Mouse (Mus musculus): Measurements from ENCODE around the gene Hpse2. TPM values are rescaled to one million over a fixed set of nuclear protein-coding genes. Genes with fewer than 3 reads are reported as not detected.
A peak's percentile ranks its signal among the peaks of the same experiment; 100 is the strongest.

Gene Hpse2
- polyA plus RNA-seq, 1 experiment from 2014 or later: 2.0 TPM

- Histone ChIP-seq H3K9ac (ENCODE audit: low read length) (no peak overlapping the region), H3K9me3 (ENCODE audit: control insufficient read depth, low read length) (no peaks in the 10 kb centered on the region), H3K4me3 (ENCODE audit: low read depth, low read length) (no peak overlapping the region), H3K36me3 (ENCODE audit: control insufficient read depth, insufficient read depth, low read length) (no peaks in the 10 kb centered on the region), H3K27me3 (ENCODE audit: control insufficient read depth, insufficient read depth, low read length) (no peaks in the 10 kb centered on the region), H3K27ac (ENCODE audit: low read depth, low read length) (no peak overlapping the region), H3K4me1 (ENCODE audit: control insufficient read depth, insufficient read depth, low read length) (no peaks in the 10 kb centered on the region), H3K4me2 (ENCODE audit: low read depth) (no peak overlapping the region)
- ATAC-seq (ENCODE audit: insufficient read depth, low FRiP score, low TSS enrichment) (no peak), DNase-seq (ENCODE audit: low spot score) (no peak)
- WGBS: 93% methylated on average over 4 of the region's 4 CpGs
Observed at GRCm38 (mm10) chr19:42909719-42910118, 478.4 kb downstream of the Hpse2 start.

- Histone ChIP-seq H3K4me3 (ENCODE audit: low read depth, low read length) (no peak overlapping the region), H3K9me3 (ENCODE audit: control insufficient read depth, low read length) (no peaks in the 10 kb centered on the region), H3K9ac (ENCODE audit: low read length) (no peak overlapping the region), H3K27ac (ENCODE audit: low read depth, low read length) (no peak overlapping the region), H3K36me3 (ENCODE audit: control insufficient read depth, insufficient read depth, low read length) (no peaks in the 10 kb centered on the region), H3K27me3 (ENCODE audit: control insufficient read depth, insufficient read depth, low read length) (no peaks in the 10 kb centered on the region), H3K4me1 (ENCODE audit: control insufficient read depth, insufficient read depth, low read length) (peaks cover 4% of the 10 kb centered on the region; the same call in 1 of the 2 replicates), H3K4me2 (ENCODE audit: low read depth) (no peak overlapping the region)
- DNase-seq (ENCODE audit: low spot score) (no peak), ATAC-seq (ENCODE audit: insufficient read depth, low FRiP score, low TSS enrichment) (no peak)
- WGBS: 86% methylated on average over 6 of the region's 6 CpGs
Observed at GRCm38 (mm10) chr19:42908553-42908952, 479.6 kb downstream of the Hpse2 start.

- WGBS: 64% methylated on average over 5 of the region's 5 CpGs
- H3K27me3 ChIP-seq (ENCODE audit: control insufficient read depth, insufficient read depth, low read length): no peaks in the 10 kb centered on the region
- no peak overlapping the region for H3K9ac ChIP-seq (ENCODE audit: low read length)
- H3K27ac ChIP-seq (ENCODE audit: low read depth, low read length): no peak overlapping the region
- H3K4me3 ChIP-seq (ENCODE audit: low read depth, low read length): no peak overlapping the region
- no peak for ATAC-seq (ENCODE audit: insufficient read depth, low FRiP score, low TSS enrichment)
- peaks cover 9% of the 10 kb centered on the region; the same call in 1 of the 2 replicates for H3K4me1 ChIP-seq (ENCODE audit: control insufficient read depth, insufficient read depth, low read length)
- H3K9me3 ChIP-seq (ENCODE audit: control insufficient read depth, low read length): no peaks in the 10 kb centered on the region
- no peak overlapping the region for H3K4me2 ChIP-seq (ENCODE audit: low read depth)
- H3K36me3 ChIP-seq (ENCODE audit: control insufficient read depth, insufficient read depth, low read length): no peaks in the 10 kb centered on the region
- DNase-seq (ENCODE audit: low spot score): no peak
Observed at GRCm38 (mm10) chr19:42906328-42906727, 481.8 kb downstream of the Hpse2 start.

- Histone ChIP-seq H3K27ac (ENCODE audit: low read depth, low read length) (no peak overlapping the region), H3K4me3 (ENCODE audit: low read depth, low read length) (no peak overlapping the region), H3K9ac (ENCODE audit: low read length) (no peak overlapping the region), H3K27me3 (ENCODE audit: control insufficient read depth, insufficient read depth, low read length) (no peaks in the 10 kb centered on the region), H3K4me2 (ENCODE audit: low read depth) (no peak overlapping the region), H3K36me3 (ENCODE audit: control insufficient read depth, insufficient read depth, low read length) (no peaks in the 10 kb centered on the region), H3K9me3 (ENCODE audit: control insufficient read depth, low read length) (no peaks in the 10 kb centered on the region), H3K4me1 (ENCODE audit: control insufficient read depth, insufficient read depth, low read length) (peaks cover 9% of the 10 kb centered on the region; the same call in 1 of the 2 replicates)
- WGBS: 36% methylated on average over 7 of the region's 7 CpGs
- peak; percentile 60; the same call in 1 of the 2 replicates for ATAC-seq (ENCODE audit: insufficient read depth, low FRiP score, low TSS enrichment)
- peak; percentile 25 for DNase-seq (ENCODE audit: low spot score)
Observed at GRCm38 (mm10) chr19:42904726-42905125, 483.4 kb downstream of the Hpse2 start.

GRCm38 (mm10) chr19:42904240-42904639 lies 483.9 kb downstream of the Hpse2 start:
- WGBS: 48% methylated on average over 4 of the region's 4 CpGs

GRCm38 (mm10) chr19:42903840-42904239 lies 484.3 kb downstream of the Hpse2 start:
- no peak overlapping the region for H3K4me3 ChIP-seq (ENCODE audit: low read depth, low read length)
- no peak for DNase-seq (ENCODE audit: low spot score)
- 60% methylated on average over 6 of the region's 6 CpGs for WGBS

More at GRCm38 (mm10) chr19:42904240-42904639, 483.9 kb downstream of the Hpse2 start:
- Histone ChIP-seq H3K4me2 (ENCODE audit: low read depth) (no peak overlapping the region), H3K4me3 (ENCODE audit: low read depth, low read length) (no peak overlapping the region), H3K36me3 (ENCODE audit: control insufficient read depth, insufficient read depth, low read length) (no peaks in the 10 kb centered on the region), H3K9me3 (ENCODE audit: control insufficient read depth, low read length) (no peaks in the 10 kb centered on the region), H3K4me1 (ENCODE audit: control insufficient read depth, insufficient read depth, low read length) (peaks cover 9% of the 10 kb centered on the region; the same call in 1 of the 2 replicates), H3K9ac (ENCODE audit: low read length) (no peak overlapping the region), H3K27me3 (ENCODE audit: control insufficient read depth, insufficient read depth, low read length) (no peaks in the 10 kb centered on the region), H3K27ac (ENCODE audit: low read depth, low read length) (no peak overlapping the region)
- DNase-seq (ENCODE audit: low spot score): no peak
- peak; percentile 53; the same call in 1 of the 2 replicates for ATAC-seq (ENCODE audit: insufficient read depth, low FRiP score, low TSS enrichment)

GRCm38 (mm10) chr19:42902410-42903021 lies 485.6 kb downstream of the Hpse2 start:
- ATAC-seq (ENCODE audit: insufficient read depth, low FRiP score, low TSS enrichment) (no peak), DNase-seq (ENCODE audit: low spot score) (no peak)
- no peaks in the 10 kb centered on the region for H3K27me3 ChIP-seq (ENCODE audit: control insufficient read depth, insufficient read depth, low read length)
- no peak overlapping the region for H3K4me3 ChIP-seq (ENCODE audit: low read depth, low read length)
- no peaks in the 10 kb centered on the region for H3K9me3 ChIP-seq (ENCODE audit: control insufficient read depth, low read length)
- no peak overlapping the region for H3K27ac ChIP-seq (ENCODE audit: low read depth, low read length)
- WGBS: 66% methylated on average over 6 of the region's 6 CpGs
- H3K4me1 ChIP-seq (ENCODE audit: control insufficient read depth, insufficient read depth, low read length): peaks cover 9% of the 10 kb centered on the region; the same call in 1 of the 2 replicates
- H3K36me3 ChIP-seq (ENCODE audit: control insufficient read depth, insufficient read depth, low read length): no peaks in the 10 kb centered on the region
- no peak overlapping the region for H3K9ac ChIP-seq (ENCODE audit: low read length)
- H3K4me2 ChIP-seq (ENCODE audit: low read depth): no peak overlapping the region

More at GRCm38 (mm10) chr19:42903840-42904239, 484.3 kb downstream of the Hpse2 start:
- no peaks in the 10 kb centered on the region for H3K27me3 ChIP-seq (ENCODE audit: control insufficient read depth, insufficient read depth, low read length)
- H3K27ac ChIP-seq (ENCODE audit: low read depth, low read length): no peak overlapping the region
- ATAC-seq (ENCODE audit: insufficient read depth, low FRiP score, low TSS enrichment): peak; percentile 35; the same call in 1 of the 2 replicates
- no peaks in the 10 kb centered on the region for H3K9me3 ChIP-seq (ENCODE audit: control insufficient read depth, low read length)
- peaks cover 9% of the 10 kb centered on the region; the same call in 1 of the 2 replicates for H3K4me1 ChIP-seq (ENCODE audit: control insufficient read depth, insufficient read depth, low read length)
- H3K4me2 ChIP-seq (ENCODE audit: low read depth): no peak overlapping the region
- no peak overlapping the region for H3K9ac ChIP-seq (ENCODE audit: low read length)
- H3K36me3 ChIP-seq (ENCODE audit: control insufficient read depth, insufficient read depth, low read length): no peaks in the 10 kb centered on the region

- no peak overlapping the region for H3K4me2 ChIP-seq (ENCODE audit: low read depth)
- DNase-seq (ENCODE audit: low spot score): no peak
- no peaks in the 10 kb centered on the region for H3K27me3 ChIP-seq (ENCODE audit: control insufficient read depth, insufficient read depth, low read length)
- 52% methylated on average over 5 of the region's 5 CpGs for WGBS
- no peak overlapping the region for H3K4me3 ChIP-seq (ENCODE audit: low read depth, low read length)
- no peaks in the 10 kb centered on the region for H3K9me3 ChIP-seq (ENCODE audit: control insufficient read depth, low read length)
- no peak overlapping the region for H3K9ac ChIP-seq (ENCODE audit: low read length)
- peaks cover 7% of the 10 kb centered on the region for H3K4me1 ChIP-seq (ENCODE audit: control insufficient read depth, insufficient read depth, low read length)
- no peaks in the 10 kb centered on the region for H3K36me3 ChIP-seq (ENCODE audit: control insufficient read depth, insufficient read depth, low read length)
- no peak overlapping the region for H3K27ac ChIP-seq (ENCODE audit: low read depth, low read length)
- ATAC-seq (ENCODE audit: insufficient read depth, low FRiP score, low TSS enrichment): no peak
Observed at GRCm38 (mm10) chr19:42891599-42891998, 496.6 kb downstream of the Hpse2 start.

- Histone ChIP-seq H3K36me3 (ENCODE audit: control insufficient read depth, insufficient read depth, low read length) (no peaks in the 10 kb centered on the region), H3K27me3 (ENCODE audit: control insufficient read depth, insufficient read depth, low read length) (no peaks in the 10 kb centered on the region), H3K4me2 (ENCODE audit: low read depth) (no peak overlapping the region), H3K4me1 (ENCODE audit: control insufficient read depth, insufficient read depth, low read length) (no peaks in the 10 kb centered on the region), H3K27ac (ENCODE audit: low read depth, low read length) (no peak overlapping the region), H3K9me3 (ENCODE audit: control insufficient read depth, low read length) (no peaks in the 10 kb centered on the region), H3K9ac (ENCODE audit: low read length) (no peak overlapping the region), H3K4me3 (ENCODE audit: low read depth, low read length) (no peak overlapping the region)
- ATAC-seq (ENCODE audit: insufficient read depth, low FRiP score, low TSS enrichment): no peak
- WGBS: 62% methylated on average over 4 of the region's 4 CpGs
- DNase-seq (ENCODE audit: low spot score): no peak
Observed at GRCm38 (mm10) chr19:42877653-42878052, 510.5 kb downstream of the Hpse2 start.

Measured in neural tube, embryonic 11.5 days (tissue).